Mouse (Mus musculus): ENCODE results near the gene Adam22.
"Not testable (repeated sequence)": the region's sequence is repeated elsewhere in the genome, so short reads cannot be mapped to it uniquely, and the experiment has no call there.

The Adam22 gene

DNA sequence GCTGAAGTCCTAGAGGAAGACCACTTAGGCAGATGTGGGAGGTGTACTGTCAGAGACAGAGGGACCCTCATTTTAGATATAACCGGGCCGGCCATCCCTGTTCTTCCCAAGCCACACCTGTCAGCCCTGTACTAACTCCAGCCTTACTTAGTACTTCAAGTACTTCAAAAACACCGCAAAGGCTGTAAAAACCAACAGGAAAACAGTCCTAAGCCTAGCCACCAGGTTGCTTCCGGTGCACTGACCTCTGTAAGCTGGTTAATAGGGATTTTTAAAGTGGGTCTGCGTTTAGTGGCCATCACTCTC is 311.0 kb downstream of the Adam22 start:
- DNase-seq (ENCODE audit: extremely low spot score, low spot score), result no peak

DNA sequence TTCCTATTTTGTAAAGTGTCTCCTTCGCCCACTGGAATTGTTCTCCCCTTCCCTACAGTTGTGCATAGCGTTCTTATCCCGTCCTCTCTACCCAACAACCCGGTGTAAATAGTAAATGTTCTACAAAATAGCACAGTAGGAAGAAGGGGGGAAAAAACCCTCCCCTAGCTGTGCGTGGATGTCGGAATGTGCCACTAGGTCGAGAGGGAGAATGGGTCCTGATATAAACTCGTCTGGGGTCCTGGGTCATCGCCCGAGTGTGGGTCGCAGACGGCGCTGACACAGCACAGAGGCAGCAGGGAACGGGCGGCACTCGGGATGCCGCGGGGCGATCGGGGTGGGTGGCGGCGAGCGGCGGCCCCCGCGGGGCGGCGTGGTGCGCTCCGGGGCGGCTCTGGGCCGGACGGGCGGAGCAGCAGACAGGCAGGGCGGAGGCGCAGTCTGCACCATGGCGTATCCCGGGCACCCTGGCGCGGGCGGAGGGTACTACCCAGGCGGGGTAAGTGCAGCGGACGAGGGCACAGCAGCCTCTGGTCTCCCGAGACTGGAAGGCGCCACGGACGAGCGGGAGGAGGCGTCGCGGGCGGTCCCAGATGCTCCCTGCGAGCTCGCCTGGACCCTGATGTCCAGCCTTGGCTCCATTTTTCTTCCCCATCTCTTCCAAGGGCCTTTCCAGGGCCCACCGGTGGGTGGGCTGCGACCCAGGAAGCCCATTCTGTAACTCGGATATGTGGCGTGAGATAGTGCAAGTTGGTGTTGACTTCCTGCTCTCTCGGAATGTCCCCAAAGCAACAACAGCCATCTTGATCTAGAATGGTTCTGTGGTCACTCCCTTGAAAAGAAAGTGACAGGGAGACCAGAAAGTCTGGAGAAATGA is 311.6 kb downstream of the Adam22 start:
- DNase-seq (ENCODE audit: extremely low spot score, low spot score), result peak; percentile 83

DNA sequence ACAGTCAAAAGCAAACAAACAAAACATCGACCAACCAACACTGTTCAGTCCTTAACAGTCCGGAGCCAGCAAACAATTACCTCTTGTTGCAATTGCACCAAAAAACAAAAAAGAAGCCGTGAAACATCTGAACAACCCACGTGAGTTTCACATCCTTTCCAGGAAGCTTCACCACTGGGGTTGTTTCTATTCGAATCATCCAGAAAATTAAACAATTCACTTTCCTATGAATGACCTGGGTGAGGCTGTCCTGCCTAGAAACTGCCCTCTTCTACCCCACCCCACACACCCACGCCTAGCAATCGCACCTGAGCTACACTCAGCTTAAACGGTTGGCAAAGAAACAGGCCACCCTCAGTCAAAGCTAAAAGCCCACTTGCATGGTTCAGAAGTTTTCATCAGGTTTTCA is 312.2 kb downstream of the Adam22 start:
- DNase-seq (ENCODE audit: extremely low spot score, low spot score), result no peak

DNA sequence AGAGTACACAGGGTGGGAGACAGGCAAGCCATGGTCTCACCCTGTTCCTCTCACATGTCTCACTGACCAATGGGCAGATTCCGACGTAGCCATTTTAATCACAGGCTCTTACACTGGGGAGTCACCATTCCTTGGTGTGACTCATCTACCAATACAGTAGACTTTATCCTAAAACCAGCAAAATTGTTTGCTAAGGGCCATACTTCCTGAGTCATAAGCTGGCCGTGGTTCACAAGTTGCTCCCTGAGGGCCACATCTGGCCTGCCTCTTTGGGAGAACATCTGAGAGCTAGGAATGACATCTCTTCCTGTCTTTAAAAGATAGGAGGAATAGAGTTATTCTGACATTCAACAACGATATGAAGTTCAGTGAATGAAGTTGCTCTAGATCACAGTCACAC is 314.1 kb downstream of the Adam22 start:
- no peak for DNase-seq (ENCODE audit: extremely low spot score, low spot score)

DNA sequence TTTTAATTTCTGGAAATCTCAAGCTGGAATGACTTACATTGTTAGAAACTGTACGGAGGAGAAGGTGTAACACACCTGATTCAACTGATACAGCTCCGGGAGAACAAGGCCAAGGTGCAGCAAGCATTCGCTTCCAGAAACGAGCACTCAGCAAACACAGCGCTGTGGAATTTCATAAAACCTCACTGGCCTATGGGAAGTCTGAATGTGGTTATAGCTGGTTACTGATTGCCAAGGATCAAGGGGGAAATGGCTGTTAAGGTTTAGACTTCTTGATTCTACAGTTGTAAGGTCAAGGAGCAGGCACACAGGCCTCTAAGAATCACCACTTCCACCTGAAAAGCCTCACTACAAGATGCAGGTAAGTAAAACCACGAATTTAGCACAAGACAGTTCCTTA is 322.1 kb downstream of the Adam22 start, which contains the start of gene Sri:
TSS of gene Sri (plus strand) at position 224 of the 400 bp plus-strand sequence.
- DNase-seq (ENCODE audit: extremely low spot score, low spot score), result no peak

DNA sequence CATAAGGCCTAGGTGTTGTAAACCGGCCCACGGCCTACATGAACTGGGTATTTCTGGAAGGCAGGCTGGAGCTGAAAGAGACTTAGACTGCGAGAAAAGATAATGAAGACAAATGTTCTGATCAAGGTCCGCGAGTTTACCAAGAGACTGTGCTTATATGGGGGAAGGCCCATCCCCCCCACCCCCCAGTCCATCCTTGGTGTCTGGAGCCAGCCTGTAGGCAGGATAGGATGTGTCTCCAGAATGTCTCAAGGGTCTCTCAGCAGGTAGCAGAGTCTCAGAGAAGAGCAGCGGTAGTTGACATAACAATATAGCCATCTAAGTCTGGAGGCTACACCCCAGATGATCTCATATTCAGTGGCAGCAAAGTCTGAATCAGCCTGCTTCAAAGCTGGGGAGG is 333.4 kb downstream of the Adam22 start:
- not testable (repeated sequence) for DNase-seq (ENCODE audit: extremely low spot score, low spot score)
